Mouse (Mus musculus): Measurements from ENCODE around the gene Cnih2. TPM values are rescaled to one million over a fixed set of nuclear protein-coding genes. Genes with fewer than 3 reads are reported as not detected.

Cnih2 gene
- total RNA-seq (2023) = under 1 TPM; 0.27 to 0.93 TPM

DNA sequence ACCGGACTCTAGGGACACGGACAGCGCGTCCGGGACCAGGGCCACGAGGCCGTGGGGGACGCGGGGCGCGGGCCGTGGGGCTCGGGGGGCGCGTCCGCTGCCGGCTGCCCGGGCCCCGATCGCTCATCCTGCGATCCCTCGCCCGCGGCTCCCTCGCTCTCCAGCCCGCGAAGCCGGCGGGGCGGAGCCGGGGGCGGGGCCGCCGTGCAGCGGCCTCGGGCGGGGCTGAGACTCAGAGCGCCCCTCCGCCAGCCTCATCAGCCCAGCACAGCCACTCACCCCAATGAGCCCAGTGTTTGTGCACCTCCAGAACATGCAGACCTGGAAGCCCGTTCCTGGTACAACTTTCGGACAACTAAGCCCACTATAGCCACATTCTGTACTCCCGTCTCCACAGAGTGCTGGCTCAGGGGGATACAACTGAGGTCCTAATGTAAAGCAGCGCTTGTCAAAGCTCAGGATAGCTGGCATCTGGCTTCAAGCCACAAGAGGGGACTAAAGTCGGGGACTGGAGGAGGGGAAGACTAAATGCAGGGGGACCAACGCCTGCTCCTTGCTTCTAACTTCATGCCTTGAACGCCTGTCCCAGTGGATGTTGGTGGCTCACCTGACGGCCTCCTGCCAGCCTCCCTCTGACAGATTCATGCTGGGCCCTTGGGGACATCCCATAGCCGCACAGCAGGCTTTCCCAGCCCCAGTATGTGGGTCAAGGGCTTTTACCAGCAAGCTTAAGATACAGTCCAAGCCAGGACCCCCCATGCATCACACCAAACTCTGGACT, at the start of gene Cnih2:
Gene Cnih2, minus strand, starts transcription at position 159 of the 781 bp plus-strand sequence.

DNA sequence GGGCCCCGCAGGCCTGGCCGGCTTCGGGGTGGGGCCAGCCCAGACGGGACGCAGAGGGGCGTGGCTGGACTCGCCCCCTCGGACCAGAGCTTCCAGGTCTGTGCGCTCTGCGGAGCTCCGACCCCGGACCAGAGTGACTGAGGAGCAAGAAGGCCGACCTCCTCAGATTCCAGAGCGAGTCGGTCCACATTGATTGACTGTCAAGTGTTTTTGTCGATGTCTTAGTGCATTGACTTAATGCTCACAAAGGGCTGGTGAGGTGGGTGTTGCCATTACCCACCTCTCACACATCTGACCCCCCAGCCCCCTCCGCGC, 20.0 kb upstream of the Cnih2 start, which contains the start of gene Klc2:
Gene Klc2, minus strand, starts transcription at position 177 of the 315 bp plus-strand sequence.

DNA sequence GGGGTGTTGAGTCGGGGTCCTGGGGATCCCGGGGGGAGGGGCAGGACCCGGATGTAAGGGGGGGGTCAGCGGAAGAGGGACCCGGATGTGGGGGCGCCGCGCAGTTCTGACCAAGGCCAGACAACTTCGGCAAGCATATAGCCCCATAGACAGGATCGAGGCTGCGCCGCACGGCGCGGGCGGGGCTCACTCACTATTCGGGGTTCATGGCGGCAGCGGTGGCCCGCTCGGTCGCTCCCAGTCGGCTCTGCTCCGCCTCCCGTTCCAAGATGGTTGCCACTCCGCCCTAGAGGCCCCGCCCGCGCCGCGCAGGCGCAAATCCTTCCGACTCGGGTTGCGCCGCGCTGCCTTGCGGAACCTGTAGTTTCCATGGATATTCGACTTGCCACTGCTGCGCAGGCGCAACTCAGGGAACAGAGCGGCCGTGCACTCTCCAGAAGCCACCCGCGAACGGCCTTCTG, 8.4 kb upstream of the Cnih2 start, which contains the start of gene Rab1b:
Gene Rab1b, minus strand, starts transcription at position 342 of the 461 bp plus-strand sequence.

DNA sequence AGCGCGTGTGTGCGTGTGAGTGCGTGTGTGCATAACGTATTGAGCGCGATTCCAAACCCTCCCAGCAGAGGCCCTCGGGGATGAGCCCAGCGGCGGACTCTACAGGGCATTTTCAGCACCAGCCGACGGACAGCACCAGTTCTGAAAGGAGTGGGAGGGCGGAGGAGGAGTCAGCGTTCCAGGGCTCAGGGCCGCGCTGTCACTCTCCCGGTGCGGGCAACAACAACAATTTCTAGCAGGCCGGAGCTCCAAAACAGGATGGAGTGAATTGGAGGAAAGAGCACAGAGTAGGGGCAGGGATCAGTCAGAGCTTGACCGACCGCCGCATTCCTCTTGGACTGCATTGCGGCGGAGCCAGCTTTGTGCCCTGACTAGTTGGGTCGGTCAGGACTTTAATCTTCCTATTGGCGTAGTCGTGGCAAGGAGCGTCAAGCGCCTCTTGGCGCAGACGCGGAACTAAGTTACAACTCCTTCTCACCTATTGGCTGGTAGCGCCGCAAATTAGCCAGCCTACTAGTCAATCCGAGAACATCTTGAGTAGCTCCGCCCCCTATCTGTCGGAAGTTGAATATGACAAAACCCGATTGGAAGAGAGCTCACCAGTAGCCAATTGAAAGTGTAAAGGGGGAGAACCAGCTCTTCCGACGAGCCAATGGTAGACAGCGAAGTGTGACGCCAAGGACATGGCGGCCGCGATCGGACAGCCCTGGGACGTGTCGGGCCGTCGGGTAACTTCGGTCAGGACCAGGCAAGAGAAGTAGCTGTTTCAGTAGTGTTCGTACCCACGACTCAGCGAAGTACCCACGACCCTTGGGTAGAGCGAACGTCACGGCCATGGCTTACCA, 10.2 kb downstream of the Cnih2 start, which contains the start of gene Yif1a:
Gene Yif1a, plus strand, starts transcription at position 655 of the 845 bp plus-strand sequence.

DNA sequence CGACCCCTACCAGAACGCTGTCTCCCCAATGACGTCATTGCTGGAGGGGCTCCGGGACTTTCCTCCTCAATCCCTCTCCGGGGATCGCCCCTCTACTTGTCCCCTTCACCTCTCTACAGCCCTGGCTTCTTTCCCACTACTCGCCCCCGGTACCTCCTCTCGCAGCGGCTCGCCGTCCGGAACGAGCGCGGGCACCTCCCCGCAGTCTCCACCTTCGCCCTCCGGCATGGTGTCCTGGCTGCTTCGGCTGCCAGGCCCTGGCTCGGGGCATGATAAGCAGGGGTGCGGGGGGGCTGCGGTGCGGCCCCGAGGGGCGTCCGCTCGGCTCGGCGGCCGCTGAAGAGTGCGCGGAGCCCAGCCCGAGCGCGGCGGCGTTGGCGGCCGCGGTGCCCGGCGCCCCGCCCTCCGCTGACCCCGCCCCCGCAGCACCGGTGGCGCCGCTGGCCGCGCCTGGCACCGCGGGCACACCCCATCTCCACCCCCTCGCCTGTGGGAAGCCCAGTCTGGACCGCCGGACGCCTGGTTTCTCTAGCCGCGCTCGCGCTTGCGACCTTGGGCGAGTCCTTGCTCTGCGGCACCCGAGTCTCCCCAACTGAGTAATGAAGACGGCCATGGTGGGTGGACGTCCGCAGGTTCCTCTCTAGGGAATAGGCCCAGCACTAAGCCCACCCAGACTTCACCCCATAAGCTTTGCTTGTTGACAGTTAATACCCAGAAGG, 13.0 kb downstream of the Cnih2 start, which contains the start of gene Tmem151a:
Gene Tmem151a, minus strand, starts transcription at position 387 of the 719 bp plus-strand sequence.

DNA sequence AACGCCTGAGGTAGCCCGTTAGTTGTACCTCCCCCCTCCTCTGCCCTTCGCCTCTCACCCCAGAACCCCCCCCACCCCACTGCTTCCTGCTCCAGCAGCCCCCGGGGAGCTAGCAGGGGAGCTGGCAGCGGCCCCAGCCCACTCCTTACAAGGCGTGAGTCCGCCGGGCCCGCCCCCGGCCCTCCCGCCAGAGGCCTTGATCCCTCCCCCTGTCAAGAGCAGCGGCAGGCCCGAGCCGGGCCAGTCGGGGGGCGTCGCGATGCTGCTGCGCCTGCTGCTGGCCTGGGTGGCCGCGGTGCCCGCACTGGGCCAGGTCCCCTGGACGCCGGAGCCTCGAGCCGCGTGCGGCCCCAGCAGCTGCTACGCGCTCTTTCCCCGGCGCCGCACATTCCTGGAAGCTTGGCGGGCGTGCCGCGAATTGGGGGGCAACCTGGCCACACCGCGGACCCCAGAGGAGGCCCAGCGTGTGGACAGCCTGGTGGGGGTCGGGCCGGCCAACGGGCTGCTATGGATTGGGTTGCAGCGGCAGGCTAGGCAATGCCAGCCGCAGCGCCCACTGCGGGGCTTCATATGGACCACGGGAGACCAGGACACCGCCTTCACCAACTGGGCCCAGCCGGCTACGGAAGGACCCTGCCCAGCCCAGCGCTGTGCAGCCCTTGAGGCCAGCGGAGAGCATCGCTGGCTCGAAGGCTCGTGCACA, 30.3 kb downstream of the Cnih2 start, which contains the start of gene Cd248:
Gene Cd248, plus strand, starts transcription at position 212 of the 703 bp plus-strand sequence.

DNA sequence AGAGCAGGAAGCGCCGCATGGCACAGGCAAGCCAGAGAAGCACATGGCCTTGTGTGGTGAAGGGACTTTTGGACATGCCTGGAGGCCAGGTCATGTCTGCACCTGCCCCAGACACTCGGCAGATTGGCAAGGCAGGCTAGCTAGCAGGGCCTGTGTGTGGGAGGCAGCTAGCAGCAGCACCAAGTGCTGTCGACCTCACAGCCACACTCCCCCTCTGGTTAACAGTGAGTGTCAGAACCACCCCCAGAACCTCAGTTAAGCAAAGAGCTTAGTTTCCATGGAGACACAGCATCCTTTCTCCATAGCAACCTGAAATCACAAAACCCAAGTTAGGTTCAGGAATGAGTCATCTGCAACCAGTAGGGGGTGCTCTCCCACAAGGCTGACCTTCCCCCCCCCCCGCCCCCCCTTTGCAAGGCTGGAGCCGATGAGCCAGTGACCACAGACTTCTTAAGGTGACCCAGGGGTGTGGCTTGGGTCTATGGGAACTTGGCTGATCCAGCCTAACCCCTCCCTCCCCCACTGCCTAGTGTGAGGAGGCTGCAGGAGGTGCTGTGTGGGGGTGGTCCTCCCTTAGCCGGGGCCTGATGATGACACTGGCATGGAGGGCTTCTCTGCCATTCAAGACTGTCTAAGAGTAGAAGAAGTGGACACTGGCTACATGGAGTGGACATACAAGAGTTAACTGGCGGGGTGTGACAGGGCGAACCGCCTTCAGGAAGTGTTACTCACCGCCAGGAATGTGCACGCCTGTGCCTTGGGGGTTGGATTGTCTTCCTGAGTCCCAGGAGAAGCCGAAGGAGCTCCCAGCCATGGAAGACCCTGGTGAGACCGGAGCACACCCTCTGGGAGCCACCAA, 48.0 kb downstream of the Cnih2 start, which contains the start of gene Rin1:
Gene Rin1, plus strand, starts transcription at position 435 of the 859 bp plus-strand sequence.

Other genes starting within 250 kb of the Cnih2 start
- gene Ctsf, start 243.4 kb downstream of the Cnih2 start, total RNA-seq (2023) = 1 to 10 TPM; 2.0 to 4.6 TPM
- gene Actn3, start 220.6 kb downstream of the Cnih2 start, total RNA-seq (2023) = under 1 TPM; 0.16 to 0.29 TPM
- gene Zdhhc24, start 219.9 kb downstream of the Cnih2 start, total RNA-seq (2023) = 1 to 10 TPM; 6.1 to 6.4 TPM
- under 1 TPM; 0.29 to 0.51 TPM for gene Bbs1, start 191.9 kb downstream of the Cnih2 start, total RNA-seq (2023)
- gene Dpp3, start 170.2 kb downstream of the Cnih2 start, total RNA-seq (2023) = 10 to 100 TPM; 49.1 to 52.7 TPM
- gene Peli3, start 155.4 kb downstream of the Cnih2 start, total RNA-seq (2023) = not detected
- 10 to 100 TPM; 10.0 to 13.0 TPM for gene Mrpl11, start 136.4 kb downstream of the Cnih2 start, total RNA-seq (2023)
- gene Npas4, start 108.2 kb downstream of the Cnih2 start, total RNA-seq (2023) = not detected
- gene Slc29a2, start 74.7 kb downstream of the Cnih2 start, total RNA-seq (2023) = 1 to 10 TPM in 1 of 2 experiments, under 1 TPM in 1; 0.62 to 1.6 TPM
- 1 to 10 TPM; 4.2 to 5.6 TPM for gene B4gat1, start 59.7 kb downstream of the Cnih2 start, total RNA-seq (2023)
- not detected for gene AC124502.3, start 59.6 kb downstream of the Cnih2 start, total RNA-seq (2023)
- gene Brms1, start 57.2 kb downstream of the Cnih2 start, total RNA-seq (2023) = 10 to 100 TPM; 37.0 to 38.6 TPM
- 1 to 10 TPM in 1 of 2 experiments, under 1 TPM in 1; 1.00 to 1.7 TPM for gene Rin1, start 48.0 kb downstream of the Cnih2 start, total RNA-seq (2023)
- not detected for gene Cd248, start 30.4 kb downstream of the Cnih2 start, total RNA-seq (2023)
- gene Tmem151a, start 13.0 kb downstream of the Cnih2 start, total RNA-seq (2023) = not detected
- 10 to 100 TPM; 13.7 to 18.4 TPM for gene Yif1a, start 10.0 kb downstream of the Cnih2 start, total RNA-seq (2023)
- gene Rab1b, start 8.6 kb upstream of the Cnih2 start, total RNA-seq (2023) = 100 to 1,000 TPM; 135 to 146 TPM
- 10 to 100 TPM; 10.1 to 12.8 TPM for gene Klc2, start 20.0 kb upstream of the Cnih2 start, total RNA-seq (2023)
- gene Pacs1, start 174.6 kb upstream of the Cnih2 start, total RNA-seq (2023) = 100 to 1,000 TPM; 105 to 106 TPM
- gene Sf3b2, start 196.9 kb upstream of the Cnih2 start, total RNA-seq (2023) = 100 to 1,000 TPM; 199 to 214 TPM
- gene Gal3st3, start 199.8 kb upstream of the Cnih2 start, total RNA-seq (2023) = not detected
- gene Catsper1, start 237.2 kb upstream of the Cnih2 start, total RNA-seq (2023) = not detected

All from neutrophil, adult 59 days (primary cell).